Mouse (Mus musculus) liver, embryonic 14.5 days (tissue): ENCODE measurements around the gene Fam19a4. TPM values are rescaled to one million over a fixed set of nuclear protein-coding genes. Genes with fewer than 3 reads are reported as not detected.

ENCODE experiments used
- ATAC-seq: fragments of 200-750 bp; cut with Nextera tagmentation; 2 replicates; pipeline ENCODE4 v1.8.0; 2017; ENCODE audit warnings: moderate number of reproducible peaks, mild to moderate bottlenecking, moderate library complexity; ENCODE audit not compliant: insufficient read depth
- DNase-seq, 3 experiments: peaks; one replicate each; pipeline ENCODE4 v3.0.0-alpha.2; 2012 to 2013; ENCODE audit warnings: low read depth in 3 of 3, low spot score in 3 of 3
- H3K27ac ChIP-seq: fragments of 300-500 bp; sonication (generic); 2 replicates; pipeline ENCODE4 v1.5.1; 2014; ENCODE audit warnings: moderate library complexity, mild to moderate bottlenecking, control low read depth, inconsistent platforms
- H3K27me3 ChIP-seq: fragments of 300-500 bp; sonication (generic); 2 replicates; pipeline ENCODE4 v1.6.1; 2014; ENCODE audit warnings: mild to moderate bottlenecking, low read length, moderate library complexity; ENCODE audit not compliant: control insufficient read depth, insufficient read depth
- H3K36me3 ChIP-seq: fragments of 300-500 bp; sonication (generic); replicated peaks from 2 replicates; pipeline ENCODE4 v1.6.1; 2014; ENCODE audit warnings: low read depth; ENCODE audit not compliant: control insufficient read depth, insufficient read depth
- H3K4me1 ChIP-seq, 2 experiments: fragments of 200-500 bp in 1 of 2; fragments of 300-500 bp in 1 of 2; sonication (generic) in 1 of 2; replicated peaks; 2 replicates each; pipeline ENCODE4 v1.6.1; 2012 to 2014; ENCODE audit warnings: antibody characterized with exemption in 1 of 2, inconsistent platforms in 1 of 2, low read length in 1 of 2; ENCODE audit not compliant: control insufficient read depth in 2 of 2, insufficient read depth in 2 of 2
- H3K4me2 ChIP-seq: fragments of 300-500 bp; sonication (generic); 2 replicates; pipeline ENCODE4 v1.6.1; 2014; ENCODE audit warnings: low read depth, mild to moderate bottlenecking, control low read depth, moderate library complexity
- H3K4me3 ChIP-seq, 2 experiments: fragments of 200-500 bp in 1 of 2; fragments of 300-500 bp in 1 of 2; sonication (generic) in 1 of 2; 2 replicates each; pipeline ENCODE4 v1.5.1; 2012 to 2014; ENCODE audit warnings: low read depth in 2 of 2, low read length in 2 of 2, mild to moderate bottlenecking in 2 of 2, control low read depth in 1 of 2, inconsistent platforms in 1 of 2, moderate library complexity in 1 of 2; ENCODE audit not compliant: insufficient read depth in 1 of 2
- H3K9ac ChIP-seq: fragments of 300-500 bp; sonication (generic); replicated peaks from 2 replicates; pipeline ENCODE4 v1.6.1; 2014; ENCODE audit warnings: mild to moderate bottlenecking, control low read depth, moderate library complexity
- H3K9me3 ChIP-seq: fragments of 300-500 bp; sonication (generic); 2 replicates; pipeline ENCODE4 v1.6.1; 2016; ENCODE audit warnings: low read length, mixed read lengths; ENCODE audit not compliant: control insufficient read depth
- CTCF ChIP-seq: IDR thresholded peaks from 2 replicates; pipeline ENCODE4 v1.5.1; 2016; ENCODE audit warnings: antibody characterized with exemption, low read depth, control low read depth
- EP300 ChIP-seq: IDR thresholded peaks from 2 replicates; pipeline ENCODE4 v1.6.1; 2016; ENCODE audit warnings: antibody characterized with exemption, low read depth
- WGBS: fragments of 180-500 bp; shearing (Covaris S2); extraction: QIAGEN DNeasy Blood & Tissue Kit; methylation state at CpG from one replicate; pipeline ENCODE4 v1.1.7; 2014; ENCODE audit not compliant: insufficient replicate concordance; 5-methylcytosine and 5-hydroxymethylcytosine counted together
- polyA plus RNA-seq, 2 experiments: library from polyadenylated mRNA; depleted of rRNA in 1 of 2; stranded (reverse) in 1 of 2; unstranded in 1 of 2; fragments of >200 nt; fragmentation: Nextera tagmentation in 1 of 2; extraction: Ambion mirVana in 1 of 2; gene quantifications; 2 replicates each; pipeline versions ENCODE4 v1.2.1 to v1.2.3; 2012 to 2014

The Fam19a4 gene
- polyA plus RNA-seq, 2 experiments, result 0.04 TPM; not detected in 1

DNA sequence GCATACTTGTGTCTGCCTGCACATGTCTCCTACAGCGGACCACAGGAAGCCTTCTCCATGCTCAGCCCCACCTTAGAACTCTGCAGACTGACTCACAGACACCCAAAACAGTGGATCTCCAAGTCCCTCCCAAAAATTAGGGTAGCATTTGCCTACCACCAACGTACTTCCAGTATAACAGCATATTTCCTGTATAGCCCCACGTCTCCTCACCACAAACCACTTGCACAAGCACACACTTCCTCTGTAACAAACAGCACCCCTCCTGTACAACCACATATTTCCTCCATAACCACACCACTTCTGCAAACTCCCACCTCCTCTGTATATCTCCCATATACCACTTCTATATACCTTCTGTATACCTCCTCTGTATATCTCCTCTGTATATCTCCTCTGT lies 44.2 kb downstream of the Fam19a4 start:
- ATAC-seq, result no peak
- H3K9ac ChIP-seq, result no peak overlapping the region
- H3K4me2 ChIP-seq, result no peak overlapping the region
- WGBS, result 12% methylated on average over 3 of the region's 3 CpGs
- no peaks in the 10 kb centered on the region for H3K36me3 ChIP-seq
- TF ChIP-seq CTCF (no peak), EP300 (no peak)
- no peak for DNase-seq
- no peak overlapping the region for H3K4me3 ChIP-seq
- no peaks in the 10 kb centered on the region for H3K4me1 ChIP-seq
- H3K9me3 ChIP-seq, result no peaks in the 10 kb centered on the region
- no peak overlapping the region for H3K27ac ChIP-seq
- H3K27me3 ChIP-seq, result no peaks in the 10 kb centered on the region

- H3K4me3 ChIP-seq, result no peak overlapping the region
- no peaks in the 10 kb centered on the region for H3K36me3 ChIP-seq
- 35% methylated on average over 8 of the region's 8 CpGs for WGBS
- H3K4me1 ChIP-seq, result no peaks in the 10 kb centered on the region
- no peaks in the 10 kb centered on the region for H3K9me3 ChIP-seq
- H3K4me2 ChIP-seq, result no peak overlapping the region
- H3K27ac ChIP-seq, result no peak overlapping the region
- ATAC-seq, result no peak
- TF ChIP-seq CTCF (peak; percentile 83), EP300 (no peak)
- no peaks in the 10 kb centered on the region; the same call in 1 of the 2 replicates for H3K27me3 ChIP-seq
- H3K9ac ChIP-seq, result no peak overlapping the region
- peak; percentile 5 to 28 (median 6) for DNase-seq
Observed at GRCm38 (mm10) chr6:97006513-97007094, 53.6 kb downstream of the Fam19a4 start.

GRCm38 (mm10) chr6:97005038-97005437 lies 55.2 kb downstream of the Fam19a4 start:
- Histone ChIP-seq H3K4me3 (no peak overlapping the region), H3K27me3 (no peaks in the 10 kb centered on the region; the same call in 1 of the 2 replicates), H3K36me3 (no peaks in the 10 kb centered on the region), H3K4me1 (no peaks in the 10 kb centered on the region), H3K9me3 (no peaks in the 10 kb centered on the region), H3K4me2 (no peak overlapping the region), H3K27ac (no peak overlapping the region), H3K9ac (no peak overlapping the region)
- DNase-seq, result no peak
- 19% methylated on average over 11 of the region's 11 CpGs for WGBS
- ATAC-seq, result no peak
- TF ChIP-seq CTCF (peak; percentile 64), EP300 (no peak)

DNA sequence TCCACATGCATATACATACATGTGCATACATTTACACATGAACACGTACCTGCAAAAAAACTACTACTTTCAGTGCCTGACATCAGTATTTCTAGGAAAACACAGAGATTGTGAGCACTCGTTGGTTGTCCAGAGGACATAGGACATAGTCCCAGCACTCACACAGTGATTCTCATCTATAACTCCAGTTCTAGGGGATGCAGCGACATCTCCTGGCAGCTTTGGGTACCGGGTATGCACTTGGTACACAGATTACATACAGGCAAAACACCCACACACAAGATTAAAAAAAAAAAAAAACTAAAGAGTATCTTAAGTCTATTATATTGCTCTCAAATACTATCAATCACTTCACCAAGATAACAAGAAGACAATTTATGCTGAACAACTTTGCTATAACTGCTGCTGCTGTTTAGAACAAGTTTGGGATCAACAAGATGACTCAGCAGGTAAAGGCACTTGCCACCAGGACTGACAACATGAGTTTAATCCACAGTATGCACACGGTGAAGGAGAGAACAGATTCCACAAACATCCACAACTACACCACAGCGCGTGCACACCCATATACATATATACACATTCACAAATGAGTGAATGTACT lies 64.6 kb downstream of the Fam19a4 start:
- DNase-seq, result no peak
- no peak for ATAC-seq
- H3K9ac ChIP-seq, result no peak overlapping the region
- no peak overlapping the region for H3K4me2 ChIP-seq
- H3K27ac ChIP-seq, result no peak overlapping the region
- H3K4me1 ChIP-seq, result no peaks in the 10 kb centered on the region
- H3K36me3 ChIP-seq, result no peaks in the 10 kb centered on the region
- 66% methylated on average over 7 of the region's 7 CpGs for WGBS
- TF ChIP-seq CTCF (no peak), EP300 (no peak)
- no peaks in the 10 kb centered on the region for H3K27me3 ChIP-seq
- no peak overlapping the region for H3K4me3 ChIP-seq
- no peaks in the 10 kb centered on the region for H3K9me3 ChIP-seq

DNA sequence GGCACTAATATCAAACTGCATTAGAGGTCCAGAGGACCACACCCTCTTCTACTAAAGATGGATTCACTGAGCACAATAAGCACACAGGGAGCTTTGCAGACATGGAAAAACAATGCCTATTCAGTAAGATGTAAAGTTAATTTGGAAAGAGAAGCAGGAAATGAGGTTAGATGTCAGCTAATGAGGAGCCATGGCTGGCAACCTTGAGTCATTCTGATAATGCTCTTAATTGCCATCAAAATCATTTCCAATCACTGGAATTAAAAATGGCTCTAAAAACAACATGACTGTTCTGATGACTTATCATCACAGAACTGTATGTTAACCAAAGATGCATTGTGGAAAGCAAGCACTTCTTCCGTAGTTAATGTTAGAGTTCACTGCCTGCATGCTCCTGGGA lies 68.5 kb downstream of the Fam19a4 start:
- 74% methylated on average over 1 of the region's 1 CpGs for WGBS
- Histone ChIP-seq H3K4me3 (no peak overlapping the region), H3K4me2 (no peak overlapping the region), H3K36me3 (no peaks in the 10 kb centered on the region), H3K27ac (no peak overlapping the region), H3K9ac (no peak overlapping the region), H3K4me1 (no peaks in the 10 kb centered on the region), H3K9me3 (no peaks in the 10 kb centered on the region), H3K27me3 (no peaks in the 10 kb centered on the region)
- no peak for DNase-seq
- TF ChIP-seq CTCF, result no peak
- no peak for TF ChIP-seq EP300
- ATAC-seq, result no peak
